8 mouse cellular contexts compared by ENCODE assay signal in genomic region chr9:66510351-66510841, GRCm38 (mm10). TPM values are rescaled to one million over a fixed set of nuclear protein-coding genes. Genes with fewer than 3 reads are reported as not detected.
DNase-seq lines count a peak whose midpoint lies in the region; ATAC-seq and TF ChIP-seq lines count a peak whose summit lies in the region.

No protein-coding gene starts in this region.

- 78% methylated on average over 7 of the region's 7 CpGs for WGBS in embryonic facial prominence, embryonic 10.5 days
- 76% methylated on average over 7 of the region's 7 CpGs for WGBS in hindbrain, embryonic 11.5 days
- WGBS in midbrain, postnatal 0 days = 58% methylated on average over 7 of the region's 7 CpGs

- no peak overlapping the region for H3K4me2 ChIP-seq in hindbrain, embryonic 11.5 days (replicated peaks; ENCODE audit: low read depth, low read length)
- H3K4me2 ChIP-seq in midbrain, postnatal 0 days (ENCODE audit: low read depth, low read length, poor library complexity, severe bottlenecking) = 0 out of 2 replicates have a peak overlapping the region, but pooled peaks have one; percentile 98

- H3K36me3 ChIP-seq in embryonic facial prominence, embryonic 10.5 days (replicated peaks) = peaks cover 72% of the 10 kb centered on the region
- H3K36me3 ChIP-seq in hindbrain, embryonic 11.5 days (ENCODE audit: control insufficient read depth, insufficient read depth, low read length) = 0 out of 2 replicates have a peak, but pooled peaks cover 2% of the 10 kb centered on the region
- peaks cover 21% of the 10 kb centered on the region for H3K36me3 ChIP-seq in midbrain, postnatal 0 days (ENCODE audit: insufficient read depth, low read length)

- intact Hi-C loops in left cerebral cortex, adult 2 months (cut with DNase I) = loop anchor here (5.0 to 10.0 kb wide), 4 partner anchors 82 to 474 kb away; partner anchors contain the start of genes Aph1c and Usp3

- H3K4me1 ChIP-seq in embryonic facial prominence, embryonic 10.5 days = peaks cover 55% of the 10 kb centered on the region
- H3K4me1 ChIP-seq in hindbrain, embryonic 11.5 days (replicated peaks; ENCODE audit: control insufficient read depth, insufficient read depth, low read length) = 0 out of 2 replicates have a peak, but pooled peaks cover 2% of the 10 kb centered on the region
- H3K4me1 ChIP-seq in midbrain, postnatal 0 days (ENCODE audit: insufficient read depth, low read length) = peaks cover 5% of the 10 kb centered on the region; the same call in 1 of the 2 replicates

- H3K27ac ChIP-seq in left cerebral cortex, adult 2 months = peak overlapping the region; percentile 95
- peak overlapping the region; percentile 94; the same call in 1 of the 2 replicates for H3K27ac ChIP-seq in embryonic facial prominence, embryonic 10.5 days (replicated peaks)
- peak overlapping the region; percentile 48; the same call in 1 of the 2 replicates for H3K27ac ChIP-seq in hindbrain, embryonic 11.5 days (ENCODE audit: low read depth, low read length)
- H3K27ac ChIP-seq in midbrain, postnatal 0 days (ENCODE audit: low read depth, low read length) = peak overlapping the region; percentile 79

- no peak overlapping the region for H3K4me3 ChIP-seq in left cerebral cortex, adult 2 months
- peak overlapping the region; percentile 67; the same call in 1 of the 2 replicates for H3K4me3 ChIP-seq in embryonic facial prominence, embryonic 10.5 days
- H3K4me3 ChIP-seq in hindbrain, embryonic 11.5 days (ENCODE audit: low read depth, low read length) = no peak overlapping the region
- H3K4me3 ChIP-seq in midbrain, postnatal 0 days (ENCODE audit: low read depth, low read length) = no peak overlapping the region

- no peaks in the 10 kb centered on the region for H3K27me3 ChIP-seq in embryonic facial prominence, embryonic 10.5 days (replicated peaks; ENCODE audit: low read depth, poor library complexity, severe bottlenecking)
- no peaks in the 10 kb centered on the region for H3K27me3 ChIP-seq in hindbrain, embryonic 11.5 days (ENCODE audit: control insufficient read depth, insufficient read depth, low read length)
- H3K27me3 ChIP-seq in midbrain, postnatal 0 days (ENCODE audit: insufficient read depth, low read length) = no peaks in the 10 kb centered on the region

- H3K9me3 ChIP-seq in embryonic facial prominence, embryonic 10.5 days = no peaks in the 10 kb centered on the region
- H3K9me3 ChIP-seq in hindbrain, embryonic 11.5 days (ENCODE audit: control insufficient read depth, low read length) = no peaks in the 10 kb centered on the region
- H3K9me3 ChIP-seq in midbrain, postnatal 0 days (ENCODE audit: low read length) = no peaks in the 10 kb centered on the region

- ATAC-seq in hindbrain, embryonic 11.5 days (ENCODE audit: low FRiP score) = no peak
- ATAC-seq in midbrain, postnatal 0 days (ENCODE audit: low FRiP score) = no peak
- ATAC-seq in activated CD4-positive, CD25-positive, alpha-beta regulatory T cell, adult 4 months = no peak

- peak overlapping the region; percentile 25; the same call in 1 of the 2 replicates for H3K9ac ChIP-seq in hindbrain, embryonic 11.5 days (ENCODE audit: low read depth, low read length)
- H3K9ac ChIP-seq in midbrain, postnatal 0 days (replicated peaks; ENCODE audit: low read length, poor library complexity, severe bottlenecking) = no peak overlapping the region

- TF ChIP-seq CTCF in left cerebral cortex, adult 2 months (IDR thresholded peaks at IDR 0.05) = no peak
- no peak for TF ChIP-seq CTCF in midbrain, postnatal 0 days (IDR thresholded peaks at IDR 0.05)

- no peak for DNase-seq in left cerebral cortex, adult 2 months (ENCODE audit: extremely low spot score in 1 of 2, low spot score in 2 of 2)
- DNase-seq in left cerebral cortex, adult 8-10 months (ENCODE audit: low spot score in 2 of 2) = no peak
- no peak for DNase-seq in embryonic facial prominence, embryonic 10.5 days (ENCODE audit: low spot score)
- peak; percentile 12 for DNase-seq in hindbrain, embryonic 11.5 days (ENCODE audit: low spot score)
- DNase-seq in midbrain, postnatal 0 days (ENCODE audit: low spot score) = peak; percentile 62
- no peak for DNase-seq in gastrocnemius, postnatal 10 days
- DNase-seq in kidney, postnatal 14 days = no peak

RNA-seq across cellular contexts. Expression of gene Fbxl22, which starts 4.0 kb away (rescaled TPM):
- under 1 TPM; 0.28 to 0.38 TPM for total RNA-seq in left cerebral cortex, adult 2 months (2021)
- under 1 TPM; 0.17 to 0.34 (median 0.25) TPM for total RNA-seq in left cerebral cortex, adult 8-10 months (2022)
- polyA plus RNA-seq in embryonic facial prominence, embryonic 10.5 days (2016; fragmentation: Nextera tagmentation; extraction: Ambion mirVana) = 1.3 and 1.4 TPM in 2 replicates
- polyA plus RNA-seq in hindbrain, embryonic 11.5 days (2014; fragmentation: Nextera tagmentation; extraction: Ambion mirVana) = 2.0 and 2.7 TPM in 2 replicates
- 0.28 and 0.60 TPM in 2 replicates for total RNA-seq in midbrain, postnatal 0 days (2014; rRNA removed)
- 0.60 and 0.63 TPM in 2 replicates for polyA plus RNA-seq in midbrain, postnatal 0 days (2015; fragmentation: Nextera tagmentation; extraction: Ambion mirVana)
- 1 to 10 TPM; 1.6 to 3.9 TPM for polyA plus RNA-seq in activated CD4-positive, CD25-positive, alpha-beta regulatory T cell, adult 4 months (2017; shearing (Covaris generic))
- total RNA-seq in gastrocnemius, postnatal 10 days (2021) = 10 to 100 TPM; 36.0 to 38.6 TPM

Comparison
In these comparisons a context has a peak if more than half of its experiments do, and no peak if none do; other contexts are left out.
1. DNase-seq: peak in hindbrain, embryonic 11.5 days (single experiment) and midbrain, postnatal 0 days (single experiment); none in left cerebral cortex, adult 2 months (0 of 2), left cerebral cortex, adult 8-10 months (0 of 2), embryonic facial prominence, embryonic 10.5 days (single experiment), gastrocnemius, postnatal 10 days (single experiment) and kidney, postnatal 14 days (single experiment).
2. RNA of gene Fbxl22, which starts 4.0 kb away (total RNA-seq): 36.0 to 38.6 TPM in gastrocnemius, postnatal 10 days; 0.28 to 0.60 TPM in midbrain, postnatal 0 days, 0.28 to 0.38 TPM in left cerebral cortex, adult 2 months and 0.17 to 0.34 TPM in left cerebral cortex, adult 8-10 months; every median in the first group is over 10 times any median in the second.
3. Peak in every context shown above with its lines, with median percentiles within 50 percentile points of each other: H3K27ac ChIP-seq.